Mouse (Mus musculus): Measurements from ENCODE around the gene Entpd2. TPM values are rescaled to one million over a fixed set of nuclear protein-coding genes. Genes with fewer than 3 reads are reported as not detected.

Gene Entpd2
- polyA plus RNA-seq, 1 experiment from 2014 or later: 4.5 TPM

DNA sequence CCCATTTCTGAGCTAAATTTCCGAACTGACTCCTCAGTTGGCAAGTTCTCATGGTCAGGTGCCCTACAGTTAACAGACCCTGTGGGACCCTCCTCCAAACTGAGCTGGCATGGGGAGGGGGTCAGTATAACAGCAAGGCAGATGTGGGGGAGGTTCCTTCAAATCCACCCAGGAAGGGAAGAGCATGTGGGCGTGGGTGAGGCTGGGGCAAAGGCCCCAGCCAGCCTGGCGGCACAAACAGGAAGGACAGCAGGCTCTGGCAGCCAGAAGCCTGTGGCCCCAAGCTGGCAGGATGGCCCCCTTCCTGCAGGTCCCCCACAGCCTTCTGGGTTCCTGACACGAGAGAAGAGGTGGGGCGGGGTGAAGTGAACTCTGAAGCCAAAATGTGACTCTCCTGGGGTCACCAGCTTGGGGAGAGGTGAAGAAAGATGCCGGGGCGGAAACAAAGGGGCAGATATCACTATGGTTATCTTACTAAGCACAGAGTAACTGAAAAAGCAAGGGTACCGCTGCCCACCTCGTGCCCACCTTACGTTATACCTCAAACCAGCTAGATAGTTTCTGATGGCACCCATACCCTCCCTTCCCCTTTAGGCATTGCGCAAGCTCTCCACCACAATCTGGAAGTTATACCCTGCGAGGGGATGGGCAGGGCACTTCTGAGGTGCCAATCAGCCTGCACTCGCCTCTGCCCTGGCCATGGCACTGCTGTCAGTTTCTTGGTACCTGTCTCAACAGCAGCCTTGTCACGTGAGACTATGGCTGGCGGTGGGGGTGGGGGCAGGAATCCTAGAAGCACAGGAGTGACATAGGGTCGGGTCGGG is 27.1 kb downstream of the Entpd2 start, which contains the start of gene Fut7:
Fut7 (plus strand) TSS at position 681 of the 824 bp plus-strand sequence.
- H3K4me1 ChIP-seq: peaks cover 8% of the 10 kb centered on the region; the same call in 1 of the 2 replicates
- no peak within 1 kb of the TSS for H3K4me3 ChIP-seq (replicated peaks)
- 0 out of 2 replicates have a peak within 1 kb of the TSS, but pooled peaks have one; percentile 10 for H3K9ac ChIP-seq
- WGBS: 56% methylated on average over 17 of the region's 17 CpGs
- H3K4me2 ChIP-seq: no peak within 1 kb of the TSS
- no peaks in the 10 kb centered on the region for H3K36me3 ChIP-seq
- ATAC-seq (replicated peaks; ENCODE audit: low FRiP score): no peak; the same call in 1 of the 2 replicates
- H3K27ac ChIP-seq: no peak within 1 kb of the TSS
- H3K27me3 ChIP-seq: peaks cover 25% of the 10 kb centered on the region
- no peaks in the 10 kb centered on the region for H3K9me3 ChIP-seq (replicated peaks)

DNA sequence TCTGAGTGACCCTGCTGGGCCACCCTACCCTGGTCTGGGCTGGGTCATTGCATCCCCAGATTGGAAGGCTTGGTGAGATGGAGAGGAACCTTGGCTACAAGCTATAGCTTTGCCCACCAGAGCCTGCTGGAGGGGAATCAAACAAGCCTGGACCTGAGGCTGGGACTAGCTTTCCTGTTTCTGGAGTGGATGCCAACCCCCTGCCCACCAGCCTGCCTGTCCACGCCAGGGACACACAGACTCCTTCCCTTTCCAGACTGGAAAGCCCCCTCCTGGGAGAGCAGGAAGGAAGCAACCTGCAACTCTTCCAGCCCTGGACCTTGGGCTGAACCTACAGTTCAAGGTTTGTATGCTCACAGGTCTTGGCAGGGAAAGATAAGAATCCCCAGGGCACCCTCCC is 28.0 kb downstream of the Entpd2 start:
- no peak overlapping the region for H3K9ac ChIP-seq
- no peak for ATAC-seq (replicated peaks; ENCODE audit: low FRiP score)

DNA sequence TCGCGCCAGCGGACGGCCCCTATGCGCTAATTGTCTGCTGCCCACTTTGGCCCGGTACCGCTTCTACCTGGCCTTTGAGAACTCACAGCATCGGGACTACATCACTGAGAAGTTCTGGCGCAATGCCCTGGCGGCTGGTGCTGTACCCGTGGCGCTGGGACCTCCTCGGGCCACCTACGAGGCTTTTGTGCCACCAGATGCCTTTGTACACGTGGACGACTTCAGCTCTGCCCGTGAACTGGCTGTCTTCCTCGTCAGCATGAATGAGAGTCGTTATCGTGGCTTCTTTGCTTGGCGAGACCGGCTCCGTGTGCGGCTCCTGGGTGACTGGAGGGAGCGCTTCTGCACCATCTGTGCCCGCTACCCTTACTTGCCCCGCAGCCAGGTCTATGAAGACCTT is 29.8 kb downstream of the Entpd2 start:
- ATAC-seq (replicated peaks; ENCODE audit: low FRiP score): no peak
- no peak overlapping the region for H3K4me2 ChIP-seq
- no peaks in the 10 kb centered on the region for H3K9me3 ChIP-seq (replicated peaks)
- no peak overlapping the region for H3K4me3 ChIP-seq (replicated peaks)
- H3K27me3 ChIP-seq: peaks cover 33% of the 10 kb centered on the region
- no peak overlapping the region for H3K27ac ChIP-seq
- H3K36me3 ChIP-seq: no peaks in the 10 kb centered on the region
- no peak overlapping the region for H3K9ac ChIP-seq
- 60% methylated on average over 27 of the region's 27 CpGs for WGBS
- H3K4me1 ChIP-seq: peaks cover 24% of the 10 kb centered on the region

More for the DNA sequence above, 28.0 kb downstream of the Entpd2 start:
- Histone ChIP-seq H3K4me1 (peaks cover 8% of the 10 kb centered on the region; the same call in 1 of the 2 replicates), H3K4me3 (replicated peaks) (no peak overlapping the region), H3K4me2 (no peak overlapping the region), H3K27ac (no peak overlapping the region), H3K36me3 (no peaks in the 10 kb centered on the region), H3K9me3 (replicated peaks) (no peaks in the 10 kb centered on the region), H3K27me3 (peaks cover 25% of the 10 kb centered on the region)
- WGBS: 69% methylated on average over 1 of the region's 1 CpGs

DNA sequence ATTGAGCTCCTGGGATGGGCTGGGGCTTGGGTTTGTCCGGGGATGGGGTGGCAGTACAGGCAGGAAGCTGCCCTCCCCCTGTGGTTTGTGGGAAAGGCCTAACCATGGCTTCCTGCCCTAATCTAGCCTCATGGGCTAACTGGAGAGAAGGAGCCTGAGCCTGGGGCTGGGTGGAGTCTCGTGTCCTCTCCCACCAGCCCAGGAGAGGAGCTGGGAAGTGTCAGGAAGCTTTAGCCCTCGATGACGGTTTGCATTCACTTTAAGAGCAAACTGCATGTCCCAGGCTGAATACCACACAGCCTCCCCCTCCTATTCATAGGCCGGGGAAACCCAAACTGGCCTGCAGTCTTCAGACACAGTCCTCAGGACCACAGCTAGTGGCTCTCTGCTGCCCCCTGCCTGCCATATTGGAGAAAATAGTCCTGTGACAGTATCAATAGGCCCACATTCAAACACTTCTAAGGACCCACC is 31.1 kb downstream of the Entpd2 start:
- no peak for ATAC-seq (replicated peaks; ENCODE audit: low FRiP score)
- no peak overlapping the region for H3K27ac ChIP-seq
- 32% methylated on average over 5 of the region's 5 CpGs for WGBS
- H3K4me3 ChIP-seq (replicated peaks): no peak overlapping the region
- H3K4me2 ChIP-seq: no peak overlapping the region
- peaks cover 33% of the 10 kb centered on the region for H3K27me3 ChIP-seq
- H3K4me1 ChIP-seq: peaks cover 37% of the 10 kb centered on the region
- no peaks in the 10 kb centered on the region for H3K9me3 ChIP-seq (replicated peaks)
- no peaks in the 10 kb centered on the region for H3K36me3 ChIP-seq
- H3K9ac ChIP-seq: no peak overlapping the region

DNA sequence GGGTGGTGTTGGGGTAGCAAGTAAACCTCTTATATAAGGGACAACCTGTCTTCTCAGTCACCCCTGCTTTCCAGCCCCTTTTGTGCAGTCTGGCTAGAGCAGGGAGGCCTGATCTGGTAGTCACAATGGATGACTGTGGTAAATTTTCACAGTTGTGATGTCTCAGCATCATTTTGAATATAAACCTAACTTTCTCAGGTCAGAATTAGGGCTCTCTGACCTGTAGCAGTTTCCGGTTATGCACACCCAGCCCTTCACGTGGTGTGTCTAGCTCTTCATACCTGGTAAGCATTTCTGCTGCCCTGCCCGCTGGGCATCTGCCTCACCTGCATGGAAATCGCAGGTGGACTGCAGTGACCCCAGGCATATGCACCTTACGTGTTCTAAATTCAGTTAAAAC is 31.6 kb downstream of the Entpd2 start:
- no peak overlapping the region for H3K4me2 ChIP-seq
- 94% methylated on average over 5 of the region's 5 CpGs for WGBS
- no peaks in the 10 kb centered on the region for H3K9me3 ChIP-seq (replicated peaks)
- ATAC-seq (replicated peaks; ENCODE audit: low FRiP score): no peak
- H3K36me3 ChIP-seq: no peaks in the 10 kb centered on the region
- H3K27me3 ChIP-seq: peaks cover 33% of the 10 kb centered on the region
- H3K4me3 ChIP-seq (replicated peaks): no peak overlapping the region
- H3K27ac ChIP-seq: no peak overlapping the region
- H3K9ac ChIP-seq: no peak overlapping the region
- H3K4me1 ChIP-seq: peaks cover 39% of the 10 kb centered on the region

DNA sequence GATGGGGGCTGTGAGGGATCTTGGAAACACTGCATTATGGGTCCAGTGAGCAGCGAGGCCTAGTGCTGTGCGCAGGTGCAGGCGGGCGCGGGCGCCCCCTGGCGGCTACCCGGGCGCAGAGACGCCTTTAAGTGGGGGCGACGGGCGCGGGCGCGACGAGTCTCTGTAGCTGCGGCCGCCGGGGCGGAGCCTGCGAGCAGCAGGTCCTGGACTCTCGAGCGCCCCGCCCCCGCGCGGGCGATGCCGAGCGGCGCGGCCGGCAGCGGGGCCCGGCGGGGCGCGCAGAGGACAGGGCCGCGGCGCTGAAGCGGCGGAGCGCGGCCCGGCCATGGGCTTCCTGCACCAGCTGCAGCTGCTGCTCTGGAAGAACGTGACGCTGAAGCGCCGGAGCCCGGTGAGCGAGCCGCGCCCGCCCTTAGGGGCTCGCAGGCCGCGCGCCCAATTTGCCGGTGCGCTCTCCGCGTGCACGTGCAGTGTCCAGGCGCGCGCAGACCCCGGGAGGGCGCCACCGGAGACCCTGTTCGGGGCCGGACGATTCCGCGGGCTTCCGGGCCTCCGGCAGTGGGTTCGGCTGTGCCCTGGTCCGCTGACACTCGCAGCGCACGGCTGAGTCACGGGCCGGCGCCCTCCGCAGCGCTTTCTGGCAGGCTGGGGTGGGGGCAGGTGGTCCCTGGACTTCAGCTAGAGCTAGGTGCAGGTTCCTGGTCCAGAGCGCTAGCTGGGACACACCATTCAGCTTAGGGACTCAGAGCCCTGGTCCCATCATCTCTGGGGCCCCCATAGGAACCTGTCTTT is 33.0 kb downstream of the Entpd2 start, which contains the start of gene Abca2:
Abca2 (plus strand) TSS at position 262 of the 795 bp plus-strand sequence.
- peak within 1 kb of the TSS; percentile 75 for H3K4me3 ChIP-seq (replicated peaks)
- H3K9me3 ChIP-seq (replicated peaks): no peaks in the 10 kb centered on the region
- peak; percentile 75 for ATAC-seq (replicated peaks; ENCODE audit: low FRiP score)
- peaks cover 32% of the 10 kb centered on the region for H3K27me3 ChIP-seq
- peak within 1 kb of the TSS; percentile 93 for H3K4me2 ChIP-seq
- H3K27ac ChIP-seq: peak within 1 kb of the TSS; percentile 70
- H3K4me1 ChIP-seq: peaks cover 31% of the 10 kb centered on the region
- H3K36me3 ChIP-seq: peaks cover 6% of the 10 kb centered on the region; the same call in 1 of the 2 replicates
- peak within 1 kb of the TSS; percentile 74 for H3K9ac ChIP-seq
- under 1% methylated on average over 88 of the region's 89 CpGs for WGBS

DNA sequence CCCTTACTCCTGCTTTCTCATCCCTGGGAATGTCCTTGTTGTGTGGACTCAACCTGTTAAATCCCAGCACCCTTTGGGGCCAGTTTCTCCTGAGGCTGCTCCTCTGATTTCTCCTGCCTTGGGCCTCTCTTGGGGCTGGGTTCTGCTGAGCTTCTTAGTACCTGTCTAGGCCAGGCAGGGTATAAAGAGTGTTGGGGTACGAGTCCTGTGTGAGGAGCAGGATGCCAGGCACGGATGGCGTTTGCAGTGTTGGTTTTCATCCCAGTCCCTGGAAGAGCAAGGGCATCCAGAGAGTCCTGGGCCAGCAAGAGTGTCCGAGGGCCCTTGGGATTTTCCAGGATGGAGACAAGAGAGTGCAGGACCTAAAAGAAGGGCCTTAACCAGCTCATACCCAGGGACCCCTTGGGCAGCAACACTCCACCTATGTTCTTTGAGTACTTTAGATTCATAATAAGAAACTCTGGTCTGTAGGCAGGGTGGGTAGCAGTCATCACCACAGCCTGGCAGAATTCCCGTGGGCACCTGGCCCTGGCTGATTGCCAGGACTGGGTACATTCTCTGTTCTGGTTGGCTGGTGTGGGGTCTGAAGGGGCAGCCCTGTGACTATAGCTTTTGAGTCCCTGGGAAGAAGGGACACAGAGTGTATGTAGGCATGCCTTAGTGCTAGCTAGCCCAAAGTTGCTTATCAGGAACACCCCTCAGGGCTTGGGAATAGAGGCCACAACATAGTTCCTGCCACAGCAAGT is 33.9 kb downstream of the Entpd2 start:
- H3K27me3 ChIP-seq: peaks cover 28% of the 10 kb centered on the region
- no peak overlapping the region for H3K27ac ChIP-seq
- peak overlapping the region; percentile 75 for H3K4me3 ChIP-seq (replicated peaks)
- H3K4me2 ChIP-seq: peak overlapping the region; percentile 93
- no peak overlapping the region for H3K9ac ChIP-seq
- H3K4me1 ChIP-seq: peaks cover 31% of the 10 kb centered on the region
- ATAC-seq (replicated peaks; ENCODE audit: low FRiP score): no peak
- 69% methylated on average over 5 of the region's 5 CpGs for WGBS
- no peaks in the 10 kb centered on the region for H3K9me3 ChIP-seq (replicated peaks)
- H3K36me3 ChIP-seq: peaks cover 7% of the 10 kb centered on the region; the same call in 1 of the 2 replicates

DNA sequence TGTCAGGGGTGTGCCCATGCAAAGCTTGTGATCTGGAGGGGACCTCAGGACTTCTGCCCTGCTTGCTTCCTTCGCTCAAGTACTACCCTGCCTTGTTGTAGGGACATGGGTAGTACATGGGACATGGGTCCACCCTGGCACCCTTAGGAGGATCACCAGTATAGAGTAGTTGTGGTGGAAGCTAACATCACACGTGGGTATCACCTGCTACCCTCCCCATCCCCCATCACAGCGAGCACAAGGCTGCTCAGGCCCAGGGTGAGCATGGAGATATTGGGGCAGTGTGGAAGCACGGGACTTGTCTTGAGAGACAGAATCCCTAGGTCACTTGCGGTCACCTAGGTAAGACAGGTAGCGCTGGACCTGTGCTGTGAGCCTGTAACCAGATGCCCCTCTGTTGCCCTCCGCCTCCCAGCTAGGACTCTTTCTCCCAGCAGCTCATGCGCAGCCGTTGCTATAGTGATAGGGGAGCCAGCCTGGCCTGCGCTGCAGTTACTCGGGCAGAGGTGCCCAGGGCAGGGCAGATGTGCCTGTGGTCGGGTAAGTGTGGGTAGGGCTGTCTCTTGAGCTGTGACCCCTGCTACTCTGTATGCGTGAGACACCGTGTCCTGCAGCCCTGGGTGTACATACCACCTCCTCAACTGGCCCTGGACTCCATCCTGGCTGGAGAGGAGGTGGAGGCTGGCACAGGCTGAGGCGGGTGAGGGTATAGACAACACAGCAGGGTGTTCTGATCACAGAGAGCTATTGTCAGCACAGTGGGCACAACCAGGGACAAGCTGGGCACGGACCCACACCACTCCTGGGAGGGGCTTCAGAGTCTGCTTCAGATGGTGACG is 34.9 kb downstream of the Entpd2 start:
- ATAC-seq (replicated peaks; ENCODE audit: low FRiP score): peak; percentile 60
- peaks cover 18% of the 10 kb centered on the region for H3K27me3 ChIP-seq
- 0 out of 2 replicates have a peak overlapping the region, but pooled peaks have one; percentile 27 for H3K27ac ChIP-seq
- H3K9ac ChIP-seq: peak overlapping the region; percentile 10; the same call in 1 of the 2 replicates
- peaks cover 16% of the 10 kb centered on the region; the same call in 1 of the 2 replicates for H3K36me3 ChIP-seq
- WGBS: 46% methylated on average over 17 of the region's 17 CpGs
- H3K9me3 ChIP-seq (replicated peaks): no peaks in the 10 kb centered on the region
- peaks cover 31% of the 10 kb centered on the region for H3K4me1 ChIP-seq
- H3K4me3 ChIP-seq (replicated peaks): peak overlapping the region; percentile 14; the same call in 1 of the 2 replicates
- peak overlapping the region; percentile 93 for H3K4me2 ChIP-seq

DNA sequence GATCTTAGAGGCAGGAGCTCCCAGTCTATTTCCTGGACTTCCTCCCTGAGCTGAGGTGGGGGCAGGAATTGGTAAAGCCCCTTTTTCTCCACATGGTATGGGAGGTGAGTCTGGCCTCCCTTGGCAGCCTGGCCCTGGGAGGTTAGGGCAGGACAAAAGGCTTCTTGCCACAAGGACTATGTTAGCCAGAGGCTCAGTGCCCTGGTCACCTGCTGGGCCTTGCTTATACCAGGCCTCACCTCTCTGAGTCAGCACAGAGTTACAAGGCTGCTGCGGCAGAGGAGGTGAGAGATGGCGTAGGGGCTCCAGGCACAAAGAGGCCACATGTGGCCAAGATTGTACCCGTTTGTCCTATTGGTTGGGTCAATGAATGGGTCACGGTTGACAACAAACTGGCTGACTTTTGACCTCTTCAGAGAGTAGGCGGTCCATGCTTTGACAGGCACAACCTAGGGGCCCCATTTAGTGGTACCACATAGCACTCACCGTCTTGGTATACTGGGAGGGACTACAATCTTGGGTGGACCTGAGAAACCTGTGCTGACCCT is 35.7 kb downstream of the Entpd2 start:
- ATAC-seq (replicated peaks; ENCODE audit: low FRiP score): no peak
- peaks cover 21% of the 10 kb centered on the region for H3K36me3 ChIP-seq
- H3K27ac ChIP-seq: 0 out of 2 replicates have a peak overlapping the region, but pooled peaks have one; percentile 27
- H3K4me2 ChIP-seq: peak overlapping the region; percentile 93
- peaks cover 31% of the 10 kb centered on the region for H3K4me1 ChIP-seq
- WGBS: 67% methylated on average over 6 of the region's 6 CpGs
- peaks cover 11% of the 10 kb centered on the region for H3K27me3 ChIP-seq
- no peak overlapping the region for H3K9ac ChIP-seq
- no peaks in the 10 kb centered on the region for H3K9me3 ChIP-seq (replicated peaks)
- H3K4me3 ChIP-seq (replicated peaks): no peak overlapping the region

DNA sequence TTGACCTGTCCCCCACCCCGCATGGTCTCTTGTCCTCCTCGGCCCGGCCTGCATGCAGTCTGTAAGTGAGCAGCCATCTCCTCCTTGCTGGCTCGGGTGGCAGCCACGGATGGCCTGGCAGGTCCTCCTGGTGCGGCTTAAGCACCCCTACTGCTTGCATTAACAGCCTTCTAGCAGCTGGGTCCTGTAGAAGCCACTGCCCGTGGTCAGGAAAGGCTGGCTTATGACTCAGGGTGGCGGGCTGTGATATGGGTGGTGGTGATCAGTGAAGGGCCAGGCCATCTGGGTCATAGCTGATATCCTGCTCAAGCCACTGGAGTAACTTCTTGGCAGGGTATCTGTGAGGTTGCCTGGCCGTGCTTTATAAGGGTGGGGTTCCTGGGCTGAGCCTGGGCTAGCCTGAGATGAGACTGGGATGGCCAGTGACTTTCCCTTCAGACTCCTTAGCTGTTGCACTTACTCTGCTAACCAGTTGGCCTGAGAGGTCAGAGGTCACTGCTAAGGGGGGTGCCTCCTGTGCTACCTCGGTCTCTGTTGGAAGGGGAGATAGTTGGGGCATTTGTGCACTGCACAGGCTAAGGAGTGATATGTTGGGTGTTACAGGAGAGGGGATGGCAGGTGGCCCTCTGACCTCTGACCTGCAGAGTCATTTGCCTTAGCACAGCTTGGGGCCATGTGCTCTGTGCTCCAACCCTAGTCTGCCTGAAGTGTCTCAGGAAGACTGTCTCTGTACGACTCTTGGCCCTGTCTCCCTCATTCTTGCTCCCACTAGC is 36.8 kb downstream of the Entpd2 start:
- H3K4me3 ChIP-seq (replicated peaks): no peak overlapping the region
- 80% methylated on average over 11 of the region's 11 CpGs for WGBS
- ATAC-seq (replicated peaks; ENCODE audit: low FRiP score): no peak

More for the DNA sequence above, 36.8 kb downstream of the Entpd2 start:
- H3K27me3 ChIP-seq: peaks cover 8% of the 10 kb centered on the region
- no peak overlapping the region for H3K27ac ChIP-seq
- H3K9ac ChIP-seq: no peak overlapping the region
- peaks cover 32% of the 10 kb centered on the region for H3K36me3 ChIP-seq
- no peak overlapping the region for H3K4me2 ChIP-seq
- H3K4me1 ChIP-seq: peaks cover 31% of the 10 kb centered on the region
- no peaks in the 10 kb centered on the region for H3K9me3 ChIP-seq (replicated peaks)

Data from kidney, embryonic 15.5 days (tissue).